Mouse (Mus musculus): ENCODE results near the gene Gm6460.

Gm6460 gene

GRCm38 (mm10) chr5:11594613-11595012 lies at the start of gene Gm6460:
Gm6460 (plus strand) TSS chr5:11594913.
- in situ Hi-C loops (cut with MboI, MseI) = loop anchor here (5.0 kb wide), 1 partner anchor 337 kb away; the partner anchor contains the start of gene Gm8890
